Mouse (Mus musculus): Measurements from ENCODE around the gene Cnbp. TPM values are rescaled to one million over a fixed set of nuclear protein-coding genes. Genes with fewer than 3 reads are reported as not detected.

The Cnbp gene
- total and polyA plus RNA-seq, 2 experiments, result 165 to 286 TPM

- H3K4me1 ChIP-seq (ENCODE audit: control insufficient read depth, insufficient read depth, low read length), result peaks cover 30% of the 10 kb centered on the region
- H3K79me2 ChIP-seq (ENCODE audit: control insufficient read depth, insufficient read depth, low read length), result peaks cover 31% of the 10 kb centered on the region; the same call in 1 of the 2 replicates
- H3K27ac ChIP-seq (replicated peaks; ENCODE audit: insufficient read depth, low read depth, low read length), result peak overlapping the region; percentile 93
- peak overlapping the region; percentile 67 for H3K9ac ChIP-seq (ENCODE audit: low read depth, low read length)
- peak; percentile 99 for DNase-seq (ENCODE audit: extremely low read depth, low read depth, low spot score)
- peak overlapping the region; percentile 47 for H3K4me3 ChIP-seq (ENCODE audit: insufficient read depth, low read depth, low read length)
- no peaks in the 10 kb centered on the region for H3K27me3 ChIP-seq (ENCODE audit: control insufficient read depth, insufficient read depth, low read length)
- TF ChIP-seq POLR2A (IDR thresholded peaks at IDR 0.05; ENCODE audit: extremely low read depth, insufficient read depth, low read length) (no peak), CTCF (IDR thresholded peaks at IDR 0.05; ENCODE audit: low read depth, low read length) (no peak)
- 13% methylated on average over 3 of the region's 3 CpGs for WGBS
- H3K36me3 ChIP-seq (ENCODE audit: control insufficient read depth, insufficient read depth, low read length), result peaks cover 7% of the 10 kb centered on the region; the same call in 1 of the 2 replicates
Observed at GRCm38 (mm10) chr6:87808521-87808920, 42.4 kb downstream of the Cnbp start.

- Histone ChIP-seq H3K4me3 (ENCODE audit: insufficient read depth, low read depth, low read length) (peak overlapping the region; percentile 47), H3K36me3 (ENCODE audit: control insufficient read depth, insufficient read depth, low read length) (peaks cover 11% of the 10 kb centered on the region; the same call in 1 of the 2 replicates), H3K79me2 (ENCODE audit: control insufficient read depth, insufficient read depth, low read length) (peaks cover 34% of the 10 kb centered on the region; the same call in 1 of the 2 replicates), H3K27me3 (ENCODE audit: control insufficient read depth, insufficient read depth, low read length) (no peaks in the 10 kb centered on the region), H3K4me1 (ENCODE audit: control insufficient read depth, insufficient read depth, low read length) (peaks cover 30% of the 10 kb centered on the region), H3K27ac (replicated peaks; ENCODE audit: insufficient read depth, low read depth, low read length) (peak overlapping the region; percentile 93), H3K9ac (ENCODE audit: low read depth, low read length) (peak overlapping the region; percentile 67)
- TF ChIP-seq CTCF (IDR thresholded peaks at IDR 0.05; ENCODE audit: low read depth, low read length) (no peak), POLR2A (IDR thresholded peaks at IDR 0.05; ENCODE audit: extremely low read depth, insufficient read depth, low read length) (no peak)
- no peak for DNase-seq (ENCODE audit: extremely low read depth, low read depth, low spot score)
- 44% methylated on average over 4 of the region's 4 CpGs for WGBS
Observed at GRCm38 (mm10) chr6:87807735-87808440, 43.0 kb downstream of the Cnbp start.

GRCm38 (mm10) chr6:87806857-87807256 is 44.0 kb downstream of the Cnbp start:
- Histone ChIP-seq H3K36me3 (ENCODE audit: control insufficient read depth, insufficient read depth, low read length) (peaks cover 11% of the 10 kb centered on the region; the same call in 1 of the 2 replicates), H3K4me3 (ENCODE audit: insufficient read depth, low read depth, low read length) (no peak overlapping the region), H3K27me3 (ENCODE audit: control insufficient read depth, insufficient read depth, low read length) (no peaks in the 10 kb centered on the region), H3K9ac (ENCODE audit: low read depth, low read length) (peak overlapping the region; percentile 43), H3K4me1 (ENCODE audit: control insufficient read depth, insufficient read depth, low read length) (peaks cover 31% of the 10 kb centered on the region), H3K79me2 (ENCODE audit: control insufficient read depth, insufficient read depth, low read length) (peaks cover 41% of the 10 kb centered on the region; the same call in 1 of the 2 replicates), H3K27ac (replicated peaks; ENCODE audit: insufficient read depth, low read depth, low read length) (peak overlapping the region; percentile 64)
- 7% methylated on average over 2 of the region's 2 CpGs for WGBS
- DNase-seq (ENCODE audit: extremely low read depth, low read depth, low spot score), result no peak
- TF ChIP-seq CTCF (IDR thresholded peaks at IDR 0.05; ENCODE audit: low read depth, low read length) (peak; percentile 22; the same call in 1 of the 2 replicates), POLR2A (IDR thresholded peaks at IDR 0.05; ENCODE audit: extremely low read depth, insufficient read depth, low read length) (no peak)

GRCm38 (mm10) chr6:87806028-87806427 is 44.9 kb downstream of the Cnbp start:
- peaks cover 36% of the 10 kb centered on the region for H3K4me1 ChIP-seq (ENCODE audit: control insufficient read depth, insufficient read depth, low read length)
- no peak for DNase-seq (ENCODE audit: extremely low read depth, low read depth, low spot score)
- peaks cover 46% of the 10 kb centered on the region for H3K79me2 ChIP-seq (ENCODE audit: control insufficient read depth, insufficient read depth, low read length)
- TF ChIP-seq POLR2A (IDR thresholded peaks at IDR 0.05; ENCODE audit: extremely low read depth, insufficient read depth, low read length) (no peak), CTCF (IDR thresholded peaks at IDR 0.05; ENCODE audit: low read depth, low read length) (no peak)
- peak overlapping the region; percentile 17 for H3K27ac ChIP-seq (replicated peaks; ENCODE audit: insufficient read depth, low read depth, low read length)
- H3K9ac ChIP-seq (ENCODE audit: low read depth, low read length), result no peak overlapping the region
- no peak overlapping the region for H3K4me3 ChIP-seq (ENCODE audit: insufficient read depth, low read depth, low read length)
- H3K36me3 ChIP-seq (ENCODE audit: control insufficient read depth, insufficient read depth, low read length), result peaks cover 11% of the 10 kb centered on the region; the same call in 1 of the 2 replicates
- H3K27me3 ChIP-seq (ENCODE audit: control insufficient read depth, insufficient read depth, low read length), result no peaks in the 10 kb centered on the region
- WGBS, result 39% methylated on average over 2 of the region's 2 CpGs

GRCm38 (mm10) chr6:87805448-87805847 is 45.5 kb downstream of the Cnbp start:
- H3K4me3 ChIP-seq (ENCODE audit: insufficient read depth, low read depth, low read length), result no peak overlapping the region
- 0 out of 2 replicates have a peak overlapping the region, but pooled peaks have one; percentile 20 for H3K9ac ChIP-seq (ENCODE audit: low read depth, low read length)
- no peaks in the 10 kb centered on the region for H3K27me3 ChIP-seq (ENCODE audit: control insufficient read depth, insufficient read depth, low read length)
- peak overlapping the region; percentile 17 for H3K27ac ChIP-seq (replicated peaks; ENCODE audit: insufficient read depth, low read depth, low read length)
- no peak for DNase-seq (ENCODE audit: extremely low read depth, low read depth, low spot score)
- peaks cover 11% of the 10 kb centered on the region; the same call in 1 of the 2 replicates for H3K36me3 ChIP-seq (ENCODE audit: control insufficient read depth, insufficient read depth, low read length)
- TF ChIP-seq POLR2A (IDR thresholded peaks at IDR 0.05; ENCODE audit: extremely low read depth, insufficient read depth, low read length) (no peak), CTCF (IDR thresholded peaks at IDR 0.05; ENCODE audit: low read depth, low read length) (no peak)
- H3K4me1 ChIP-seq (ENCODE audit: control insufficient read depth, insufficient read depth, low read length), result peaks cover 37% of the 10 kb centered on the region
- 73% methylated on average over 7 of the region's 7 CpGs for WGBS
- H3K79me2 ChIP-seq (ENCODE audit: control insufficient read depth, insufficient read depth, low read length), result peaks cover 51% of the 10 kb centered on the region

- Histone ChIP-seq H3K27ac (replicated peaks; ENCODE audit: insufficient read depth, low read depth, low read length) (peak overlapping the region; percentile 42), H3K27me3 (ENCODE audit: control insufficient read depth, insufficient read depth, low read length) (no peaks in the 10 kb centered on the region), H3K36me3 (ENCODE audit: control insufficient read depth, insufficient read depth, low read length) (peaks cover 11% of the 10 kb centered on the region; the same call in 1 of the 2 replicates), H3K9ac (ENCODE audit: low read depth, low read length) (no peak overlapping the region), H3K4me1 (ENCODE audit: control insufficient read depth, insufficient read depth, low read length) (peaks cover 40% of the 10 kb centered on the region), H3K4me3 (ENCODE audit: insufficient read depth, low read depth, low read length) (no peak overlapping the region), H3K79me2 (ENCODE audit: control insufficient read depth, insufficient read depth, low read length) (peaks cover 57% of the 10 kb centered on the region)
- TF ChIP-seq CTCF (IDR thresholded peaks at IDR 0.05; ENCODE audit: low read depth, low read length) (no peak), POLR2A (IDR thresholded peaks at IDR 0.05; ENCODE audit: extremely low read depth, insufficient read depth, low read length) (no peak)
- WGBS, result 39% methylated on average over 7 of the region's 7 CpGs
- DNase-seq (ENCODE audit: extremely low read depth, low read depth, low spot score), result no peak
Observed at GRCm38 (mm10) chr6:87804886-87805285, 46.0 kb downstream of the Cnbp start.

All from liver, adult 2 months (tissue).